Mouse (Mus musculus) liver, embryonic 16.5 days (tissue): ENCODE measurements around the gene AC153137.1. TPM values are rescaled to one million over a fixed set of nuclear protein-coding genes. Genes with fewer than 3 reads are reported as not detected.

Experiments used
- ATAC-seq: fragments of 200-750 bp; cut with Nextera tagmentation; 2 replicates; pipeline ENCODE4 v1.8.0; 2017; ENCODE audit warnings: low read depth, mild to moderate bottlenecking, moderate number of reproducible peaks, moderate library complexity
- H3K27ac ChIP-seq: fragments of 300-500 bp; sonication (generic); 2 replicates; pipeline ENCODE4 v1.5.1; 2014; ENCODE audit warnings: mild to moderate bottlenecking, low read length
- H3K27me3 ChIP-seq: fragments of 300-500 bp; sonication (generic); 2 replicates; pipeline ENCODE4 v1.6.1; 2014; ENCODE audit warnings: low read depth, low read length, mixed read lengths; ENCODE audit not compliant: control insufficient read depth, insufficient read depth
- H3K36me3 ChIP-seq: fragments of 300-500 bp; sonication (generic); 2 replicates; pipeline ENCODE4 v1.6.1; 2014; ENCODE audit warnings: mild to moderate bottlenecking; ENCODE audit not compliant: control insufficient read depth, insufficient read depth
- H3K4me1 ChIP-seq: fragments of 300-500 bp; sonication (generic); 2 replicates; pipeline ENCODE4 v1.6.1; 2014; ENCODE audit warnings: low read depth, low read length, mixed read lengths; ENCODE audit not compliant: control insufficient read depth
- H3K4me2 ChIP-seq: fragments of 300-500 bp; sonication (generic); 2 replicates; pipeline ENCODE4 v1.6.1; 2014; ENCODE audit warnings: low read depth, low read length, mixed read lengths
- H3K4me3 ChIP-seq: fragments of 300-500 bp; sonication (generic); 2 replicates; pipeline ENCODE4 v1.5.1; 2014; ENCODE audit warnings: low read depth, mild to moderate bottlenecking, low read length
- H3K9ac ChIP-seq: fragments of 300-500 bp; sonication (generic); 2 replicates; pipeline ENCODE4 v1.6.1; 2014; ENCODE audit warnings: low read depth, low read length
- H3K9me3 ChIP-seq: fragments of 300-500 bp; sonication (generic); replicated peaks from 2 replicates; pipeline ENCODE4 v1.6.1; 2016; ENCODE audit warnings: low read length; ENCODE audit not compliant: control insufficient read depth
- WGBS: fragments of 180-500 bp; shearing (Covaris S2); extraction: QIAGEN DNeasy Blood & Tissue Kit; methylation state at CpG from one replicate; pipeline ENCODE4 v1.1.7; 2014; ENCODE audit not compliant: insufficient replicate concordance; 5-methylcytosine and 5-hydroxymethylcytosine counted together
- polyA plus RNA-seq: library from polyadenylated mRNA; unstranded; fragments of >200 nt; fragmentation: Nextera tagmentation; extraction: Ambion mirVana; gene quantifications from 2 replicates; pipeline ENCODE4 v1.2.1, GENCODE M21; 2015

Gene AC153137.1
- polyA plus RNA-seq, 1 experiment from 2014 or later = not detected

- Histone ChIP-seq H3K27ac (no peak overlapping the region), H3K9me3 (no peaks in the 10 kb centered on the region), H3K36me3 (no peaks in the 10 kb centered on the region), H3K27me3 (no peaks in the 10 kb centered on the region), H3K9ac (no peak overlapping the region), H3K4me2 (no peak overlapping the region), H3K4me1 (no peaks in the 10 kb centered on the region), H3K4me3 (no peak overlapping the region)
- 56% methylated on average over 2 of the region's 2 CpGs for WGBS
- ATAC-seq = no peak
These were observed 46.9 kb downstream of the AC153137.1 start for GRCm38 (mm10) chr1:30930823-30931222.

- H3K36me3 ChIP-seq = no peaks in the 10 kb centered on the region
- H3K4me3 ChIP-seq = no peak overlapping the region
- H3K9ac ChIP-seq = no peak overlapping the region
- no peak overlapping the region for H3K4me2 ChIP-seq
- ATAC-seq = peak; percentile 43; the same call in 1 of the 2 replicates
- H3K9me3 ChIP-seq = no peaks in the 10 kb centered on the region
- H3K27me3 ChIP-seq = no peaks in the 10 kb centered on the region
- no peak overlapping the region for H3K27ac ChIP-seq
- H3K4me1 ChIP-seq = no peaks in the 10 kb centered on the region
- 36% methylated on average over 2 of the region's 2 CpGs for WGBS
These were observed 47.6 kb downstream of the AC153137.1 start for GRCm38 (mm10) chr1:30930194-30930593.

Other genes starting within 250 kb of the AC153137.1 start
- 11.3 and 12.5 TPM in 2 replicates for gene Phf3, start 104.0 kb downstream of the AC153137.1 start, polyA plus RNA-seq
- not detected in 2 replicates for gene Lgsn, start 198.4 kb upstream of the AC153137.1 start, polyA plus RNA-seq
- gene 4931428L18Rik, start 244.7 kb upstream of the AC153137.1 start, polyA plus RNA-seq = 0.09 TPM in 1 of 2 replicates, not detected in the other
- not detected in 2 replicates for gene Pih1d3, start 244.9 kb upstream of the AC153137.1 start, polyA plus RNA-seq